Mouse (Mus musculus) stomach, postnatal 0 days (tissue): ENCODE results near the gene Fam173a. TPM values are rescaled to one million over a fixed set of nuclear protein-coding genes. Genes with fewer than 3 reads are reported as not detected.

Experiments used
- ATAC-seq: fragments of 200-750 bp; cut with Nextera tagmentation; 2 replicates; pipeline ENCODE4 v1.8.0; 2017; ENCODE audit not compliant: low FRiP score, low TSS enrichment
- DNase-seq: peaks from one replicate; pipeline ENCODE4 v3.0.0-alpha.2; 2016; ENCODE audit warnings: low spot score
- H3K27ac ChIP-seq: fragments of 300-500 bp; sonication (generic); replicated peaks from 2 replicates; pipeline ENCODE4 v1.5.1; 2014; ENCODE audit warnings: mild to moderate bottlenecking, control low read depth
- H3K27me3 ChIP-seq: fragments of 300-500 bp; sonication (generic); 2 replicates; pipeline ENCODE4 v1.6.1; 2014; ENCODE audit warnings: low read length; ENCODE audit not compliant: control insufficient read depth, insufficient read depth
- H3K36me3 ChIP-seq: fragments of 300-500 bp; sonication (generic); 2 replicates; pipeline ENCODE4 v1.6.1; 2014; ENCODE audit warnings: low read length, mixed read lengths; ENCODE audit not compliant: control insufficient read depth, insufficient read depth
- H3K4me1 ChIP-seq: fragments of 300-500 bp; sonication (generic); replicated peaks from 2 replicates; pipeline ENCODE4 v1.6.1; 2014; ENCODE audit warnings: antibody characterized with exemption; ENCODE audit not compliant: control insufficient read depth, insufficient read depth
- H3K4me2 ChIP-seq: fragments of 300-500 bp; sonication (generic); replicated peaks from 2 replicates; pipeline ENCODE4 v1.6.1; 2014; ENCODE audit warnings: low read depth, mild to moderate bottlenecking, control low read depth, moderate library complexity
- H3K4me3 ChIP-seq: fragments of 300-500 bp; sonication (generic); 2 replicates; pipeline ENCODE4 v1.5.1; 2014; ENCODE audit warnings: low read depth, low read length, control low read depth
- H3K9ac ChIP-seq: fragments of 300-500 bp; sonication (generic); 2 replicates; pipeline ENCODE4 v1.6.1; 2014; ENCODE audit warnings: mild to moderate bottlenecking, low read length, control low read depth, mixed read lengths
- H3K9me3 ChIP-seq: fragments of 300-500 bp; sonication (generic); 2 replicates; pipeline ENCODE4 v1.6.1; 2016; ENCODE audit warnings: low read length; ENCODE audit not compliant: control insufficient read depth
- CTCF ChIP-seq: IDR thresholded peaks from 2 replicates; pipeline ENCODE4 v1.5.1; 2016; ENCODE audit warnings: antibody characterized with exemption, low read depth, mild to moderate bottlenecking, moderate library complexity
- EP300 ChIP-seq: optimal IDR thresholded peaks from 2 replicates; pipeline ENCODE3; 2016; ENCODE audit warnings: antibody characterized with exemption
- WGBS: fragments of 180-500 bp; shearing (Covaris S2); extraction: QIAGEN DNeasy Blood & Tissue Kit; methylation state at CpG from one replicate; pipeline ENCODE4 v1.1.7; 2014; 5-methylcytosine and 5-hydroxymethylcytosine counted together
- polyA plus RNA-seq: library from polyadenylated mRNA; unstranded; fragments of >200 nt; fragmentation: Nextera tagmentation; extraction: Ambion mirVana; gene quantifications from 2 replicates; pipeline ENCODE4 v1.2.1, GENCODE M21; 2015

Gene Fam173a
- polyA plus RNA-seq, 1 experiment from 2014 or later: 91.0 TPM

- peaks cover 22% of the 10 kb centered on the region for H3K4me1 ChIP-seq
- H3K4me3 ChIP-seq: no peak overlapping the region
- TF ChIP-seq EP300: no peak
- TF ChIP-seq CTCF: no peak
- H3K9me3 ChIP-seq: no peaks in the 10 kb centered on the region
- H3K27ac ChIP-seq: peak overlapping the region; percentile 92
- no peak overlapping the region for H3K9ac ChIP-seq
- ATAC-seq (no peak), DNase-seq (no peak)
- WGBS: 78% methylated on average over 4 of the region's 4 CpGs
- peaks cover 14% of the 10 kb centered on the region for H3K36me3 ChIP-seq
- H3K4me2 ChIP-seq: peak overlapping the region; percentile 85; the same call in 1 of the 2 replicates
- H3K27me3 ChIP-seq: no peaks in the 10 kb centered on the region
Measured at GRCm38 (mm10) chr17:25830200-25830753, 37.6 kb upstream of the Fam173a start.

GRCm38 (mm10) chr17:25829558-25830017 is 36.9 kb upstream of the Fam173a start:
- Histone ChIP-seq H3K9ac (peak overlapping the region; percentile 68), H3K27ac (peak overlapping the region; percentile 92), H3K27me3 (no peaks in the 10 kb centered on the region), H3K4me2 (peak overlapping the region; percentile 85), H3K4me3 (peak overlapping the region; percentile 56), H3K36me3 (peaks cover 14% of the 10 kb centered on the region), H3K4me1 (peaks cover 21% of the 10 kb centered on the region), H3K9me3 (no peaks in the 10 kb centered on the region)
- WGBS: 25% methylated on average over 8 of the region's 8 CpGs
- TF ChIP-seq CTCF (no peak), EP300 (no peak)
- DNase-seq: peak; percentile 70
- peak; percentile 3; the same call in 1 of the 2 replicates for ATAC-seq

- 2% methylated on average over 32 of the region's 32 CpGs for WGBS
- ATAC-seq: peak; percentile 55
- peak within 1 kb of the TSS; percentile 68 for H3K9ac ChIP-seq
- peak within 1 kb of the TSS; percentile 85 for H3K4me2 ChIP-seq
- H3K27me3 ChIP-seq: no peaks in the 10 kb centered on the region
- peak within 1 kb of the TSS; percentile 56 for H3K4me3 ChIP-seq
- peak; percentile 88 for DNase-seq
- peak within 1 kb of the TSS; percentile 92 for H3K27ac ChIP-seq
- H3K9me3 ChIP-seq: no peaks in the 10 kb centered on the region
- H3K36me3 ChIP-seq: peaks cover 14% of the 10 kb centered on the region
- H3K4me1 ChIP-seq: peaks cover 22% of the 10 kb centered on the region
- no peak for TF ChIP-seq EP300
- TF ChIP-seq CTCF: peak; percentile 62
Measured at GRCm38 (mm10) chr17:25828712-25829557, 36.2 kb upstream of the Fam173a start, which contains the start of gene Jmjd8. TSS of gene Jmjd8 (plus strand) at chr17:25828867.

- no peak for TF ChIP-seq EP300
- no peak for TF ChIP-seq CTCF
- Histone ChIP-seq H3K27ac (peak overlapping the region; percentile 92), H3K4me3 (peak overlapping the region; percentile 56; the same call in 1 of the 2 replicates), H3K4me2 (peak overlapping the region; percentile 85), H3K27me3 (no peaks in the 10 kb centered on the region), H3K4me1 (peaks cover 22% of the 10 kb centered on the region), H3K9ac (peak overlapping the region; percentile 68; the same call in 1 of the 2 replicates), H3K9me3 (no peaks in the 10 kb centered on the region), H3K36me3 (peaks cover 14% of the 10 kb centered on the region)
- 83% methylated on average over 8 of the region's 8 CpGs for WGBS
- DNase-seq: no peak
- no peak for ATAC-seq
Measured at GRCm38 (mm10) chr17:25828223-25828594, 35.5 kb upstream of the Fam173a start.

- no peak overlapping the region for H3K4me2 ChIP-seq
- no peak overlapping the region for H3K9ac ChIP-seq
- WGBS: 93% methylated on average over 22 of the region's 22 CpGs
- ATAC-seq: no peak
- no peak overlapping the region for H3K27ac ChIP-seq
- H3K27me3 ChIP-seq: no peaks in the 10 kb centered on the region
- peaks cover 14% of the 10 kb centered on the region for H3K36me3 ChIP-seq
- no peak for DNase-seq
- peaks cover 22% of the 10 kb centered on the region for H3K4me1 ChIP-seq
- no peaks in the 10 kb centered on the region for H3K9me3 ChIP-seq
- H3K4me3 ChIP-seq: no peak overlapping the region
- no peak for TF ChIP-seq CTCF
- TF ChIP-seq EP300: no peak
Measured at GRCm38 (mm10) chr17:25827546-25828222, 35.0 kb upstream of the Fam173a start.
